Mouse (Mus musculus) erythroblast, embryonic 14.5 days (primary cell): ENCODE results near the gene Qsox1.

Experiments used
- GATA1 ChIP-seq: IDR thresholded peaks from 2 replicates; pipeline ENCODE4 v1.6.1; 2012; ENCODE audit warnings: low read length, inconsistent platforms, mixed read lengths
- TAL1 ChIP-seq: IDR thresholded peaks from 3 replicates; pipeline ENCODE4 v1.6.1; 2012; ENCODE audit warnings: low read length, inconsistent platforms, mixed read lengths

DNA sequence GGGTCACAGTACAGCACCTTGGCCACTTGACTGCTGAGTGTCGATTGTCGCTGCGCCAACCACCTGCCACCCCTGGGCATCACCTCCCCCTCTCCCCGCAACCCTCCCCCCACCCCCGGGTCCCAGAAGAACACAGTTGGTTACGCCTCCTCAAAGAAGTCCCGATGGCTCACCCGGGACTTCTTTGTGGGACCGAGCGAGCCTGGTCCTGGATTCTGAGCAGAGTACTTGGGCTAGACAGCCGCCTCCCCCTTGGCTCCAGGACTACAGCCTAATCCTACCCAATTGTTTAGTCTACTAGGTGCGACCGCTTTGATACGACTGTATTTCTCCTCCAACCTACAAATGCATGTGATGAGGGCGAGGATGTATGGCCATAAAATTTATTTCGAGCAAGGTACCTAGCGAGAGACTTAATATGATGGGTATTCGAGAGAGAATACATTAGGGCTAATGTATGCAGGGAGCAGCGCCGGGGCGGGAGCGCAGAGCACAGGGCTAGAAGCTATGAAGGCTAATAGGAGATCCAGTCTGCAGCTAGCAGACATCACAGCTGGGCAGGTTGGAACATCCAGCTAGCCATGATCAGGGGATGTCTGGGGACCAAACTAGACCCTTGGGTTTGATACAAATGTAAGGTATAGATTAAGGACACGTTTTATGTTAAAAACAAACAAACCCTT, 83.4 kb downstream of the Qsox1 start:
- TF ChIP-seq GATA1 (no peak), TAL1 (no peak)
